Mouse (Mus musculus): ENCODE measurements around the gene Fcor. TPM values are rescaled to one million over a fixed set of nuclear protein-coding genes. Genes with fewer than 3 reads are reported as not detected.
A peak's percentile ranks its signal among the peaks of the same experiment; 100 is the strongest.

Fcor gene
- polyA plus RNA-seq, 1 experiment from 2014 or later: 16.4 TPM

- no peak overlapping the region for H3K27ac ChIP-seq
Measured at GRCm38 (mm10) chr8:3685422-3685821, 13.3 kb upstream of the Fcor start.

GRCm38 (mm10) chr8:3684530-3684929 is 12.4 kb upstream of the Fcor start:
- Histone ChIP-seq H3K27ac (no peak overlapping the region), H3K9me3 (no peaks in the 10 kb centered on the region), H3K27me3 (no peaks in the 10 kb centered on the region), H3K36me3 (peaks cover 36% of the 10 kb centered on the region), H3K4me2 (replicated peaks) (no peak overlapping the region), H3K9ac (no peak overlapping the region), H3K4me1 (no peaks in the 10 kb centered on the region), H3K4me3 (no peak overlapping the region)
- no peak for ATAC-seq (ENCODE audit: low FRiP score, low read depth)

More at GRCm38 (mm10) chr8:3685422-3685821, 13.3 kb upstream of the Fcor start:
- no peaks in the 10 kb centered on the region for H3K9me3 ChIP-seq
- no peak overlapping the region for H3K4me3 ChIP-seq
- H3K36me3 ChIP-seq: peaks cover 27% of the 10 kb centered on the region
- no peak overlapping the region for H3K4me2 ChIP-seq (replicated peaks)
- H3K4me1 ChIP-seq: no peaks in the 10 kb centered on the region
- H3K9ac ChIP-seq: no peak overlapping the region
- no peak for ATAC-seq (ENCODE audit: low FRiP score, low read depth)
- WGBS: 75% methylated on average over 5 of the region's 5 CpGs
- no peaks in the 10 kb centered on the region for H3K27me3 ChIP-seq

GRCm38 (mm10) chr8:3683408-3684176 is 11.4 kb upstream of the Fcor start:
- no peak overlapping the region for H3K27ac ChIP-seq
- H3K9me3 ChIP-seq: no peaks in the 10 kb centered on the region
- H3K27me3 ChIP-seq: no peaks in the 10 kb centered on the region
- no peak overlapping the region for H3K4me2 ChIP-seq (replicated peaks)
- 66% methylated on average over 6 of the region's 6 CpGs for WGBS
- H3K4me1 ChIP-seq: no peaks in the 10 kb centered on the region
- no peak overlapping the region for H3K9ac ChIP-seq
- no peak overlapping the region for H3K4me3 ChIP-seq
- ATAC-seq (ENCODE audit: low FRiP score, low read depth): no peak
- peaks cover 45% of the 10 kb centered on the region for H3K36me3 ChIP-seq

GRCm38 (mm10) chr8:3682435-3682834 is 10.3 kb upstream of the Fcor start:
- H3K27me3 ChIP-seq: no peaks in the 10 kb centered on the region
- H3K4me3 ChIP-seq: no peak overlapping the region
- H3K27ac ChIP-seq: no peak overlapping the region
- H3K4me1 ChIP-seq: peaks cover 8% of the 10 kb centered on the region
- H3K9ac ChIP-seq: no peak overlapping the region
- no peak for ATAC-seq (ENCODE audit: low FRiP score, low read depth)
- H3K36me3 ChIP-seq: peaks cover 47% of the 10 kb centered on the region
- no peak overlapping the region for H3K4me2 ChIP-seq (replicated peaks)
- H3K9me3 ChIP-seq: no peaks in the 10 kb centered on the region
- 90% methylated on average over 5 of the region's 5 CpGs for WGBS

- peaks cover 47% of the 10 kb centered on the region for H3K36me3 ChIP-seq
- no peak overlapping the region for H3K4me3 ChIP-seq
- peaks cover 16% of the 10 kb centered on the region for H3K4me1 ChIP-seq
- no peaks in the 10 kb centered on the region for H3K9me3 ChIP-seq
- H3K27me3 ChIP-seq: no peaks in the 10 kb centered on the region
- no peak overlapping the region for H3K27ac ChIP-seq
- ATAC-seq (ENCODE audit: low FRiP score, low read depth): no peak
- no peak overlapping the region for H3K4me2 ChIP-seq (replicated peaks)
- no peak overlapping the region for H3K9ac ChIP-seq
- 91% methylated on average over 5 of the region's 5 CpGs for WGBS
Measured at GRCm38 (mm10) chr8:3679656-3680055, 7.5 kb upstream of the Fcor start.

GRCm38 (mm10) chr8:3679236-3679635 is 7.1 kb upstream of the Fcor start:
- Histone ChIP-seq H3K27ac (no peak overlapping the region), H3K9me3 (no peaks in the 10 kb centered on the region), H3K4me2 (replicated peaks) (no peak overlapping the region), H3K36me3 (peaks cover 47% of the 10 kb centered on the region), H3K4me1 (peaks cover 16% of the 10 kb centered on the region), H3K9ac (no peak overlapping the region), H3K4me3 (no peak overlapping the region), H3K27me3 (no peaks in the 10 kb centered on the region)
- ATAC-seq (ENCODE audit: low FRiP score, low read depth): no peak
- 95% methylated on average over 23 of the region's 23 CpGs for WGBS

- no peaks in the 10 kb centered on the region for H3K9me3 ChIP-seq
- peaks cover 47% of the 10 kb centered on the region for H3K36me3 ChIP-seq
- H3K4me2 ChIP-seq (replicated peaks): no peak overlapping the region
- H3K4me3 ChIP-seq: no peak overlapping the region
- ATAC-seq (ENCODE audit: low FRiP score, low read depth): no peak
- no peak overlapping the region for H3K27ac ChIP-seq
- 97% methylated on average over 23 of the region's 23 CpGs for WGBS
- no peaks in the 10 kb centered on the region for H3K27me3 ChIP-seq
- H3K4me1 ChIP-seq: peaks cover 16% of the 10 kb centered on the region
- no peak overlapping the region for H3K9ac ChIP-seq
Measured at GRCm38 (mm10) chr8:3678831-3679230, 6.7 kb upstream of the Fcor start.

- WGBS: 8% methylated on average over 15 of the region's 15 CpGs
- H3K36me3 ChIP-seq: peaks cover 36% of the 10 kb centered on the region
- peak overlapping the region; percentile 96 for H3K9ac ChIP-seq
- H3K27me3 ChIP-seq: no peaks in the 10 kb centered on the region
- no peak for ATAC-seq (ENCODE audit: low FRiP score, low read depth)
- peaks cover 22% of the 10 kb centered on the region for H3K4me1 ChIP-seq
- H3K4me2 ChIP-seq (replicated peaks): peak overlapping the region; percentile 91
- no peaks in the 10 kb centered on the region for H3K9me3 ChIP-seq
- H3K4me3 ChIP-seq: peak overlapping the region; percentile 93
- H3K27ac ChIP-seq: peak overlapping the region; percentile 87
Measured at GRCm38 (mm10) chr8:3676993-3677579, 4.9 kb upstream of the Fcor start.

- under 1% methylated on average over 61 of the region's 61 CpGs for WGBS
- H3K4me3 ChIP-seq: peak within 1 kb of the TSS; percentile 93
- peak within 1 kb of the TSS; percentile 96 for H3K9ac ChIP-seq
- no peaks in the 10 kb centered on the region for H3K9me3 ChIP-seq
- peaks cover 22% of the 10 kb centered on the region for H3K4me1 ChIP-seq
- peaks cover 29% of the 10 kb centered on the region for H3K36me3 ChIP-seq
- H3K4me2 ChIP-seq (replicated peaks): peak within 1 kb of the TSS; percentile 91
- H3K27ac ChIP-seq: peak within 1 kb of the TSS; percentile 87
- peak; percentile 88 for ATAC-seq (ENCODE audit: low FRiP score, low read depth)
- no peaks in the 10 kb centered on the region for H3K27me3 ChIP-seq
Measured at GRCm38 (mm10) chr8:3676131-3676992, 4.2 kb upstream of the Fcor start, which contains the start of gene Trappc5. Gene Trappc5, plus strand, starts transcription at chr8:3676299.

GRCm38 (mm10) chr8:3674671-3675070 is 2.5 kb upstream of the Fcor start:
- H3K4me2 ChIP-seq (replicated peaks): no peak overlapping the region
- no peak for ATAC-seq (ENCODE audit: low FRiP score, low read depth)
- H3K4me1 ChIP-seq: peaks cover 22% of the 10 kb centered on the region
- no peak overlapping the region for H3K4me3 ChIP-seq
- no peak overlapping the region for H3K27ac ChIP-seq
- H3K36me3 ChIP-seq: peaks cover 12% of the 10 kb centered on the region
- H3K9me3 ChIP-seq: no peaks in the 10 kb centered on the region
- no peak overlapping the region for H3K9ac ChIP-seq
- WGBS: 49% methylated on average over 3 of the region's 3 CpGs
- no peaks in the 10 kb centered on the region for H3K27me3 ChIP-seq

GRCm38 (mm10) chr8:3670388-3670787 is 1.8 kb downstream of the Fcor start:
- H3K9ac ChIP-seq: no peak overlapping the region
- 80% methylated on average over 2 of the region's 2 CpGs for WGBS
- no peaks in the 10 kb centered on the region for H3K36me3 ChIP-seq
- no peak overlapping the region for H3K4me2 ChIP-seq (replicated peaks)
- no peak overlapping the region for H3K27ac ChIP-seq
- no peak for ATAC-seq (ENCODE audit: low FRiP score, low read depth)
- no peak overlapping the region for H3K4me3 ChIP-seq
- peaks cover 6% of the 10 kb centered on the region; the same call in 1 of the 2 replicates for H3K4me1 ChIP-seq
- no peaks in the 10 kb centered on the region for H3K9me3 ChIP-seq
- H3K27me3 ChIP-seq: no peaks in the 10 kb centered on the region

GRCm38 (mm10) chr8:3665507-3665906 is 6.7 kb downstream of the Fcor start, which contains the start of gene Mcemp1:
Gene Mcemp1, plus strand, starts transcription at chr8:3665754.
- Histone ChIP-seq H3K4me3 (no peak within 1 kb of the TSS), H3K9me3 (no peaks in the 10 kb centered on the region), H3K27ac (no peak within 1 kb of the TSS), H3K4me1 (no peaks in the 10 kb centered on the region), H3K4me2 (replicated peaks) (no peak within 1 kb of the TSS), H3K36me3 (no peaks in the 10 kb centered on the region), H3K9ac (no peak within 1 kb of the TSS), H3K27me3 (no peaks in the 10 kb centered on the region)
- WGBS: 77% methylated on average over 6 of the region's 6 CpGs
- ATAC-seq (ENCODE audit: low FRiP score, low read depth): no peak
